Mouse (Mus musculus) retina, postnatal 7 days (tissue): ENCODE data around the gene Tenm3.

Experiments
- DNase-seq: peaks from one replicate; pipeline ENCODE4 v3.0.0-alpha.2; 2012; ENCODE audit warnings: low read depth, low spot score

The Tenm3 gene

GRCm38 (mm10) chr8:48843931-48844285 lies at the start of gene Tenm3:
Gene Tenm3 (minus strand): TSS chr8:48843951.
- peak; percentile 25 for DNase-seq

DNA sequence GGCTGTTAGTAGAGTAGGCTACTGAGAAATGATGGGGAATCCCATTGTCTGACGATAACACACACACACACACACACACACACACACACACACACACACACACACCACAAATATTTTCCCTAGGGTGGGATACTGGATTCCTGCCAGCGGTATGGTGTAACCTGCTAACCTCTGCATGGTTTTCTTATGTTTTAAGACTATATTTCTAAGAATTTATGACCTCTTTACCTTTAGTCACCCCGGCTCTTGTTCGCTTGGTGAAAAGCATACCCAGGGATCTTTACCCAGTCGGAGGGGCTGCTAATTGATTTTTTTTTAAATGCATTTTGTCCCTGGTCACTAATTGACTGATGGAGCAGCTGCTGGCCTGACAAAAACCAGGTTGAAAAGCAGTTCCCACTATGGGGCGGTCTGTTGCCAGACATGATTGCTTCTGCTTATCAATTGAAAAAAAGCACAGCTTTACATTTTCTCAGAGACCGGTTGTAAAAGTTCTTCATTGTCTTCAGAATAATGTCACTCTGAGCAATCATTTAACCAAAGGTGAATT lies 46.5 kb upstream of the Tenm3 start:
- DNase-seq, result no peak

DNA sequence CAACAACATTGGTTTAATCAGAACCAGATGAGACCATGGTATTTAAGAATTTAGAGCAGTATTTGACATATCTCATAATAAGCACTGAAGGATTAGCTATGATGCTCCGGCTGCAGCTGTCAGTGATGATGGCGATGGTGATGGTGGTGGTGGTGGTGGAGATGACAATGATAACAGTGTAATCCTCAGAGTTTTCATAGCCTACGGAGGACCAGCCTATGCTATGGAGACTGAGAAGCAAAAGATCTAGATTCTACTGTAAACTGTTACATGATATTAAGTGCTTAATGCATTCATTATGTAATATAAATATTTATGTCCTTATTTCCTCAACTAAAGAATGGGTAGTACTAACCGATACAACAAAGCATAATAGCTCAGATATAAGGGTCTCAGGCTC lies 40.5 kb upstream of the Tenm3 start:
- no peak for DNase-seq

- DNase-seq, result no peak
Measured at GRCm38 (mm10) chr8:48880585-48880984, 36.8 kb upstream of the Tenm3 start.

DNA sequence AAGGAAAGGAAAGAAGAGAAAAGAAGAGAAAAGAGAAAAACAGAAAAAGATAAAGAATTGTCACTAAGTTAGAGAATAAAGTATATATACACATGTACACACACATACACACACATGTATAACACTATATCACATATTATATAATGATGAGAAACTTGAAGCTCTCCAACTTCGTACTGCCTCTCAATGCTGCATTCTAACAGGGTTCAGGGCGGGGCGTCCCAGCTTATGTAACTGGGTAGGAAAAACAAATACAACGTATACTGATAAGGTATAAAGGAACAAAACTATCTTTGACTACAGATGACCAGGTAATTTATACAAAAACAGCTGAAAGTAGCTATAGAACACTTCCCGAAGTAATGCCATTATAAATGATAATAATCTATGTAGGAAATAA lies 22.2 kb upstream of the Tenm3 start:
- no peak for DNase-seq

- no peak for DNase-seq
Measured at GRCm38 (mm10) chr8:48865485-48865884, 21.7 kb upstream of the Tenm3 start.

DNA sequence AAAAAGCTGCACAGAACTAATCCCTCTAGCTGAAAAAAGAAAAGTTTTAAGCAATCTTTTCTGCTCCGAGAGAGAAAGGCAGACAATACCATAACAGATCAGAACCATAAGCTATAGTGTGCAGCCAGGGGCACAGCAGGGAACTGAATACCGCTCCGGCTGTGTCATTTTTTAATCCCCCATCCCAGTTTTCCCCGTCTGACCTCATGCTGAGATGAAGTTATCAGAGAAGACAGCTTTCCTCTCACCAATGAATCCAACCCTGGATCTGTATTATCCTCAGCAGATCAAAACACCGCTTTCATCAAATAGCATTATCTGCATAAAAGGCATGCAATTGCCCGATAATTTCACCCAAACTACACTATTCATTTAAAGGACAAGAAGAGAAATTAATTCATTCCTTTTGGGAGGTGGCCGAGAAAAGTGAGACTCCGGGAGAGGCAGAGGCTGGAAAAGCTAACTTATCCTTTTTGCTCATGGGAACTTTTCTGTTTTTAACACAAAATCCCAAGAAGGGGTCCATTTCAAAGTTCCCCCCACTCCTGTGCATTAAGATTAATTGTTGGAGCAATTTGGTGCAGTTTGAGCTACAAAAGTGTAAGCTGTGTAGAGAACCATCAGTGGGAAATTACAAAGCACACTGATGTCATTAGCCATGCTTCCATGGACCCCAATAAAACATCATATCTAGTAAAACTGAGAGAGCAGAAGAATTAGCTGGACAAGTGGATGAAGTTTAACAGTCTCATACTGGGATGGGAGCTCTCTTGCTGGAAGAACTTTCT lies 6.7 kb upstream of the Tenm3 start:
- no peak for DNase-seq

DNA sequence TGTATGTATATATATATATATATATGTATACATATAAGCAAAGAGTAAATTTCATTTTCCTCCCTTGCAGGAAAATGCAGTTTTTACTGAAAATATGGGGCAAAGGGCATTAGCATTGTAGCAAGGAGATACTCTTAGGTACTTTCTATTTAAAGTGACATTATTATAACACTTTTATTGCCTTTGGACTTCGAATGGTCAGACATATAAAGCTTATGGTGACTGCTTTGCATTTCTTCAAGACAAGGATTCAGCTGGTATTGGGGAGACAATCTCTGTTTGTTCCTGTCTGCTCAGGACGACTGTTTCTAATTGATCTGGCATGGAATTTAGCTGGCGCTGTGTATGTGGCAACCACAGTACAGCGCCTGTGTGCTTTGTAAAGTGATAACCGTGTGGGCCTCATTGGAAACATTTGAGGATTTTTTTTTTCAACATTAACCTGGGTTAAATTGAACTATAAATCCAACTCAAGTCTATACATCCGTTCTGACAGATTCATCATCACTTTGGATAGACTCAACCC lies 5.4 kb upstream of the Tenm3 start:
- no peak for DNase-seq

DNA sequence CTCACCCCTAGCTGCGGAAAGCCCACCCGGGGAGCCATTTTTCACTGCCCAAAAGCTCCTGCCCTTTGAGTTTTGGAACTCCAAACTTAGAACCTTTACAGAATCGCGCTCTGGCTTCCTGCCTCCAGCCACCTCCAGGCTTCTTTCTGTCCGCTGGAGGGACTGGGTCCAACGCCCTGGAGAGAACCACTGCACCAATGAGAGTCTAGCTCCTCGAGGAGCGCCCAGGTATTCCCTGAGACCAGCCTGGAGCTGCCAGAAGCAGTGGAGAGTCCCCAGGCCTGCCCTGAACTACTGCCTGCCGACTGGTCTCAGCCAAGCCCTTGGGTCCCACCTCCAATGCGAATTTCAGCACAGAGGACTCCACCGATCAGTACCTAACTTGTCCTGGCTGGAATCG lies 1.2 kb upstream of the Tenm3 start:
- DNase-seq, result no peak

DNA sequence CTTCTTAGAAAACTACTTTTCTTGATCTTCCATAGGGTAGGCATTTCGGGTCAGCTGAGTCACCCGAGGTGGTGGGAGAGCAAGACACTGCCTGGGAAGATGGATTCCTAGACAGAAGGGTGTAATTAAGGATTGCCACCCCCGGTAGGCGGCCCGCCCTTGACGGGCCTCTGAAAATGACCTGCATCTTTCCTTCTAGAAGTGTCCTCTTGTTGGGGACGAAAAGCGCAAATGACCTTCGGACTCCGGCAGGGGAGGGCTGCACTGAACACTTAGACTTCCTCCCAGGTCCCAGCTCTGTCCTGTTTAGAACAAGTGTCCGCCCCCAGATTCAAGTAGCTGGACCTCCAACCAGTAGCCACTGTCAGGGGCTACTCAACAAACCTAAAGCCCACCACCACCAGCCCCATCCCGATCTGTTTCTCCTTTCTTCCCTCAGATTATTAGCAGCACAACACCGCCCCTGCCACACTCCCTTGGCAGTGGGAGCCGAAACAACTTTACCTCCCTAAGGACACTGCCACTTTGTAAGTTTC lies 687 bp upstream of the Tenm3 start:
- DNase-seq, result no peak

GRCm38 (mm10) chr8:48842991-48843930 lies 490 bp downstream of the Tenm3 start:
- peak; percentile 51 for DNase-seq

GRCm38 (mm10) chr8:48842516-48842990 lies 1.2 kb downstream of the Tenm3 start:
- no peak for DNase-seq

DNA sequence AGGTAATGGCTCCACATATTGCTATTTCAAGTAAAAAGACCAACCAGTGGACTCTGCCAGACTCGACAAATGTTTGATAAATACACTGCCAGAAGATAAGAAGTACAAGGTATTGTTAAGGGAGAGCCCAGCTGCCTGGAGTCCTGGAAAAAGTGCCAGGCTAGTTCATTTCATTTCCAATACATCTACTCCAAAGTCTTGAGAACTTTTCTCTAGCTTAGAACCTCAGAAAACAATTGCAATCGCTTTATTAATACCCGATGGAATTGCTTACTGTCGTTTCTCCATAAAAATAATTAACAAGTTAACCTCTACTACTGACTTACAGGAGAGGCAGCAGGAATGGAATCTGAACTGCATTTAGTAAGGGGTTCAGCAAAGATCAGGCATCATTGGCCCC lies 1.7 kb downstream of the Tenm3 start:
- DNase-seq, result no peak

DNA sequence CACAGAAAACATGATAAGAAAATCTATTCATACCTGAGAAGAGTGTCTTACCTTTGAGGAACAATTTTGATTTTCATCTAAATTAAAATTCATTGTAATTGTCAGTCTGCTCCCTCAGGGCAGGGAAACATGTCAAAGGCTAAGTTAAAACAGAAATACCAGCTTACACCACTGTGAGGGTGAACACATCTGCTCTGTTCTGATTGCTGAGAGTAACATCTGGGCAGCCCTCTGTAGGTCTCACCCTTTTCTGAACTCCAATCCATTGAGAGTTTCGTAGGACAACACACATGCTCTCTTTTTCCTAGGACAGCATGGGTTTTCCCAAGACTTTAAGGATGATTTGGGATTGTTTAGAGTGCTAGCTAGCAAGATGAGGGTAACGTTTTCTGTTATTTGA lies 8.0 kb downstream of the Tenm3 start:
- no peak for DNase-seq

DNA sequence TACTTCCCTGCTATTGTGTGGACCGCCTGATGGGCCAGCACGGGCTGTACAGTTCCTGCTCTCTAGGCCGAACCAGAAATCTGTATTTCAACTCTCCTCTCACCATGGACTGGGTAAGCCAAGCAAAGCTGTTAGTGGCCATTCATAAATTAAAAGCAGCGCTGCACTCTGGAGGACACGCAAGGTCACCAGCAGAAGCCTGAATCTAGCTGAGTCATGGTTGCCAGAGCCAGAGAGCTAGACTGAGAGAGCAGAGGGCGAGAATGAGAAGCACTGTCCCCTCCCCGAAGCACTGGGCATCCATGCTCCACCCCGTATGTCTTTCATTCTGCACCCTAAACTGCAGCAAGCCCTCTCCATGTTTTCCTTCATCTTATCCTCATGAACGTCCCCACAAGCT lies 16.3 kb downstream of the Tenm3 start:
- DNase-seq, result no peak

DNA sequence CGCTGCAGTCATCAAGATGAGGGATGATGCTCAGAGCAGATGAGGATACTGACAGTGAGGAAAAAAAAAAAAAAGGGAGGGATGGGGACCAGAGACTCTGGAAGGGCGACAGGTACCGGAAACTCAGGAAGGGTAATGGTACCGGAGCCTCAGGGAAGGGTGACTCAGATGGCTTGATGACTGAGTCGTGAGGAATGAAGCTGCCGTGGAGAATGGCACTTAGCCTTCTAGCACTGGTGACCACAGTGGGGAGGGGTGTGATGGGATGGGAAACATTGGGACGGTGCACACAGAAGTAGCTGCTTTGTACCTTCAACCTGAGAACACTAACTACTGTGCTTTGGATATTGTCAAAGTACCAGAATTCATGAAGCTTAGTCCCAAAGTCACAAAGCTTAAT lies 18.1 kb downstream of the Tenm3 start:
- DNase-seq, result no peak

DNA sequence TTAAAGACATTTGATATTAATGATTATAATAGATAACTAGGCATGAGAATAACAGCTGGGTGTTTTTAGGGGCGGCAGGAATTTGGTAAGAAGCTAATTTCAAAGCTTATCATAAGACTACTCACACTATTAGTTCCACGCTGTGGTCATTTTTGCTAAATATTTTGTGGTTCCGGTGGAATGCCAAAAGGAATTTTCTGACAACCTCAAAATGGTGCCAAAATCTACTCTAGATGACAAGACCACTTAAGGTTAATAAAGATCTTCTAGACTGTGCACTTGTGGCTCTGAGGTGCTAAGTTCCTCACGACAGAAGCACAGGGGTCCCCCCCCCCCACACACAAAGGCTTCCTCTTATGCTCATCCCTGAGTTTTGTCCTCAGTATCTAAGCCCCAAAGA lies 21.5 kb downstream of the Tenm3 start:
- no peak for DNase-seq

DNA sequence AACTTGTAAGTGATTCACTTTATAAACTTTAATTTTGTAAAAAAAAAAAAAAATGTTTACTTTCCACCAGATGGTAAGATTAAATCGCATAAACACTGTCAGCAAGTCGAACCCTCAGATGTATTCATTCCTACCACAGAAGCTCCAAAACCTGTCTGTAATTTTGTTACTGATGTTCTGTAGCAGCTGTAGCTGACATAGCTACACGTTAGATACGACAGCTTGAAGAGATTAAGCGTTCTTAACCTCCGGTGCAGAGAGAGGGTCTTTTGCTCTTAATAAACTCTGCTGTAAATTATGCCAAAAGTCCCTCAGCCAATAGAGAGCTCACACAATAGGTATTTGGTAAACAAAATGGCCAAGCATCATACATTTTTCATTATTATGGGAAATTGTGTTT lies 23.8 kb downstream of the Tenm3 start:
- no peak for DNase-seq

GRCm38 (mm10) chr8:48819348-48819747 lies 24.4 kb downstream of the Tenm3 start:
- no peak for DNase-seq

DNA sequence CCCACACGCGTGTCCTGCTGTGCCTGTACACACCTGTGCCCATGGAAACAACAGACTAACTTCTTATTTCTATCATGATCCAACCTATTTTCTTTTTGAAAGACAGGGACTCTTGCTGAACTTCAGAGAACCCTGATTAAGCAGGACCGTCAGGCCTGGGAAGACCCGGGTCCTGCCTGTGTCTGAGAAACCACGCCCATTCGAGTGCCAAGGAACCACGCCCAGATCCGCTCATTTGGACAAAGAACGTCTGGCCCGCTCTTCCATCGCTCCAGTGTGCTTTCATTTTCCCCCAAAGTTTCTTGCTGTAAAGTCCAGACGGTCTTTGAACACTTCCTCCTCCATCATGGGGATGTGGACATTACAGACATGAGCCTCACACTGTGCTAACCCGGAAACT lies 26.8 kb downstream of the Tenm3 start:
- no peak for DNase-seq

GRCm38 (mm10) chr8:48812196-48812741 lies 31.5 kb downstream of the Tenm3 start:
- DNase-seq, result no peak

DNA sequence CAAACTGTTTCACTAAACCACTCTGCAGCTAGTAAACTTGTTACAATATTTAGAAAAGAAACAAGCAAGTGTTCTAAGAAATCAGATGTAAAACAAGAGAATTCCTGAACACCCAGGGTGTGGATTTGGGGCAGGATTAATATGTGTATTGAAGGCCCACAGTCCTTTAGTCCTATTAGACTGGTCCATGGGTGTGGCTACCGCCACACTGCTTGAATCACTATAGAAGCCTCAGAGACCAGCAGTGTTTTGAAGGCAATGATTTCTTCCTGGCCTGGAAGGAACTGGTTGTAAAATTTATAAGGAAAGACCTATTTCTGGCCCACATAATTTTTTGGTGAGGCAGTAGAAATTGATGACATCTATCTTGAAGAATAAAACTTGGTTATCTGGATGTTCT lies 33.1 kb downstream of the Tenm3 start:
- DNase-seq, result no peak
